ENCODE assay signal across 8 mouse cellular contexts in the genomic region with DNA sequence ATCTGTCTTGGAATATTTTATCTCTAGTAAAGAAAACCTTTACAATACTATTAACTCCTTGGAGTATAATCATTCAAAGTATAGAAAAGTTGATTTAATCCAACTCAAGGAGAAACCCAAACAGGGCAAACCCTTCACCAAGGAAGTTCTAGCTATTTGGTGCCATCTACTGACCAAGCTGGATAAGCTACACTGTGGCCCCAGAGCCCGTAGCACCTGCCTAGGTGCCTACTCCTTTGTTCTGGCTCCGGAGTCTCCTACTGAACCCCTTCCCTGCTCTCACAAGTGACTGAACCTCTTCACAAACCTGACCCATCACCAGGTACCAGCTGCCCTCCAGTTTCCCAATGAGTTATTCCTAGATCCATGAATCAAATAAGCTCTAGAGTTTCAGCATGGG. TPM values are rescaled to one million over a fixed set of nuclear protein-coding genes. Genes with fewer than 3 reads are reported as not detected.
A peak's percentile ranks its signal among the peaks of the same experiment; 100 is the strongest.
DNase-seq lines count a peak whose midpoint lies in the region; ATAC-seq and TF ChIP-seq lines count a peak whose summit lies in the region.

No protein-coding gene starts in this region.

- no peaks in the 10 kb centered on the region for H3K9me3 ChIP-seq in MEL (replicated peaks; ENCODE audit: insufficient read depth, low read length)

- no peak for DNase-seq in left cerebral cortex, adult 2 months (ENCODE audit: extremely low spot score in 1 of 2, low spot score in 2 of 2)
- DNase-seq in left cerebral cortex, adult 8-10 months (ENCODE audit: low spot score in 2 of 2), result no peak
- DNase-seq in MEL (ENCODE audit: low read depth, low spot score), result peak; percentile 66
- DNase-seq in embryo, embryonic 10 days (ENCODE audit: low spot score), result peak; percentile 35
- DNase-seq in naive thymus-derived CD4-positive, alpha-beta T cell, adult 2 months (ENCODE audit: low read depth), result peak; percentile 82
- no peak for DNase-seq in c-Kit-positive CD71-positive TER-119-positive erythroid progenitor cells, embryonic 14.5 days (ENCODE audit: low spot score)
- DNase-seq in layer of hippocampus, adult 18-20 months (ENCODE audit: low spot score in 2 of 2), result no peak

- peak; percentile 94 for TF ChIP-seq RAD21 in MEL (IDR thresholded peaks at IDR 0.05; ENCODE audit: low read depth, low read length)

- H3K9ac ChIP-seq in MEL (ENCODE audit: control insufficient read depth, low read depth, low read length, poor library complexity, severe bottlenecking), result no peak overlapping the region

- ATAC-seq in erythroblast, adult 5-6 weeks (replicated peaks; ENCODE audit: low FRiP score, poor library complexity, severe bottlenecking), result no peak

- no peaks in the 10 kb centered on the region for H3K79me2 ChIP-seq in MEL (ENCODE audit: control insufficient read depth, insufficient read depth, low read length, poor library complexity)

- H3K36me3 ChIP-seq in MEL (ENCODE audit: control insufficient read depth in 1 of 2, insufficient read depth in 2 of 2, low read length in 2 of 2), result peaks cover 0 to 4% of the 10 kb centered on the region in 2 experiments; a peak in 1 of 4 replicates

- TF ChIP-seq CTCF in left cerebral cortex, adult 2 months (IDR thresholded peaks at IDR 0.05), result peak; percentile 52
- peak; percentile 49 to 89 (median 72) for TF ChIP-seq CTCF in MEL (IDR thresholded peaks at IDR 0.05 in 2 of 3, conservative IDR thresholded peaks at IDR 0.05 in 1 of 3; ENCODE audit: control insufficient read depth in 1 of 3, insufficient read depth in 1 of 3, low read depth in 2 of 3, low read length in 3 of 3, poor library complexity in 1 of 3, severe bottlenecking in 1 of 3)

- peaks cover 0 to 3% of the 10 kb centered on the region in 2 experiments; a peak in 1 of 4 replicates for H3K4me1 ChIP-seq in MEL (ENCODE audit: control insufficient read depth in 1 of 2, insufficient read depth in 2 of 2, low read length in 2 of 2)

- intact Hi-C loops in left cerebral cortex, adult 2 months (cut with DNase I), result no loop called here

- no peaks in the 10 kb centered on the region for H3K27me3 ChIP-seq in MEL (ENCODE audit: control insufficient read depth in 1 of 2, insufficient read depth in 2 of 2, low read length in 2 of 2)

- TF ChIP-seq POLR2A in MEL (IDR thresholded peaks at IDR 0.05; ENCODE audit: control insufficient read depth in 1 of 2, insufficient read depth in 1 of 2, low read depth in 1 of 2, low read length in 2 of 2, poor library complexity in 1 of 2), result no peak

- TF ChIP-seq EP300 in MEL (IDR thresholded peaks at IDR 0.05; ENCODE audit: low read depth in 1 of 2, low read length in 2 of 2), result no peak

- no peak overlapping the region for H3K4me3 ChIP-seq in left cerebral cortex, adult 2 months
- H3K4me3 ChIP-seq in MEL (ENCODE audit: control insufficient read depth in 1 of 2, insufficient read depth in 1 of 2, low read depth in 2 of 2, low read length in 2 of 2), result no peak overlapping the region

- H3K27ac ChIP-seq in left cerebral cortex, adult 2 months, result no peak overlapping the region
- no peak overlapping the region for H3K27ac ChIP-seq in MEL (ENCODE audit: control insufficient read depth, low read depth, low read length)

TF ChIP-seq in MEL, 35 proteins besides CTCF, POLR2A, EP300 and RAD21:
- TF ChIP-seq SMC3 (IDR thresholded peaks at IDR 0.05; ENCODE audit: low read depth, low read length) (peak; percentile 91), MAFK (IDR thresholded peaks at IDR 0.05; ENCODE audit: borderline replicate concordance, low read depth, low read length) (no peak), MYB (IDR thresholded peaks at IDR 0.05; ENCODE audit: low read depth, low read length) (no peak), E2F4 (IDR thresholded peaks at IDR 0.05; ENCODE audit: borderline replicate concordance, low read depth, low read length) (no peak), ELF1 (IDR thresholded peaks at IDR 0.05; ENCODE audit: low read depth, low read length) (no peak), CHD1 (IDR thresholded peaks at IDR 0.05; ENCODE audit: low read depth, low read length) (no peak), BHLHE40 (IDR thresholded peaks at IDR 0.05; ENCODE audit: borderline replicate concordance, low read depth, low read length) (no peak), JUND (IDR thresholded peaks at IDR 0.05; ENCODE audit: low read depth, low read length) (no peak), TAL1 (IDR thresholded peaks at IDR 0.05; ENCODE audit: low read length) (no peak), HCFC1 (IDR thresholded peaks at IDR 0.05; ENCODE audit: low read depth, low read length) (no peak), POLR2AphosphoS2 (IDR thresholded peaks at IDR 0.05; ENCODE audit: low read length) (no peak), NELFE (IDR thresholded peaks at IDR 0.05; ENCODE audit: low read depth, low read length) (no peak), ZC3H11A (IDR thresholded peaks at IDR 0.05; ENCODE audit: low read depth, low read length) (peak; percentile 93), RCOR1 (IDR thresholded peaks at IDR 0.05; ENCODE audit: low read depth, low read length) (no peak), MYC (IDR thresholded peaks at IDR 0.05; ENCODE audit: low read depth, low read length) (no peak)

RNA-seq across cellular contexts. Expression of a gene that starts 45.3 kb away (rescaled TPM):
- 100 to 1,000 TPM; 601 to 602 TPM for total RNA-seq in left cerebral cortex, adult 2 months (2021)
- total RNA-seq in left cerebral cortex, adult 8-10 months (2022), result 100 to 1,000 TPM; 544 to 579 (median 556) TPM
- total RNA-seq in MEL (2012; rRNA removed), result 14.6 and 20.0 TPM in 2 replicates
- 10 to 100 TPM in 1 of 2 experiments, not detected in 1; 20.2 TPM for polyA plus RNA-seq in MEL (2012; ENCODE audit: insufficient read depth in 1 of 2, insufficient read length in 2 of 2, low read depth in 1 of 2, low replicate concordance in 2 of 2, missing spikeins in 1 of 2)
- total RNA-seq in erythroblast, adult 5-6 weeks (2015; ENCODE audit: low replicate concordance), result 21.9 and 28.4 TPM in 2 replicates
- total RNA-seq in erythroblast, adult 5-6 weeks (2017; ENCODE audit: low replicate concordance), result 22.6 and 27.8 TPM in 2 replicates
- total RNA-seq in layer of hippocampus, adult 18-20 months (2021), result 100 to 1,000 TPM; 537 TPM

Comparison
In these comparisons a context has a peak if more than half of its experiments do, and no peak if none do; other contexts are left out.
1. DNase-seq: peak in MEL (single experiment), embryo, embryonic 10 days (single experiment) and naive thymus-derived CD4-positive, alpha-beta T cell, adult 2 months (single experiment); none in left cerebral cortex, adult 2 months (0 of 2), left cerebral cortex, adult 8-10 months (0 of 2), c-Kit-positive CD71-positive TER-119-positive erythroid progenitor cells, embryonic 14.5 days (single experiment) and layer of hippocampus, adult 18-20 months (0 of 2).
2. RNA of a gene that starts 45.3 kb away (total RNA-seq): 601 to 602 TPM in left cerebral cortex, adult 2 months, 544 to 579 TPM in left cerebral cortex, adult 8-10 months and 537 TPM in layer of hippocampus, adult 18-20 months; 21.9 to 28.4 TPM in erythroblast, adult 5-6 weeks and 14.6 to 20.0 TPM in MEL; every median in the first group is over 10 times any median in the second.